Mouse (Mus musculus): ENCODE data around the gene Accsl. TPM values are rescaled to one million over a fixed set of nuclear protein-coding genes. Genes with fewer than 3 reads are reported as not detected.

Gene Accsl
- polyA plus RNA-seq, 1 experiment from 2014 or later = 0.31 TPM

GRCm38 (mm10) chr2:93872257-93872656 lies 3.3 kb upstream of the Accsl start:
- Histone ChIP-seq H3K9me3 (no peaks in the 10 kb centered on the region), H3K36me3 (no peaks in the 10 kb centered on the region), H3K4me3 (no peak overlapping the region), H3K4me2 (replicated peaks) (no peak overlapping the region), H3K4me1 (peaks cover 10% of the 10 kb centered on the region), H3K27ac (replicated peaks) (no peak overlapping the region), H3K9ac (replicated peaks) (no peak overlapping the region), H3K27me3 (peaks cover 11% of the 10 kb centered on the region; the same call in 1 of the 2 replicates)
- ATAC-seq (ENCODE audit: low FRiP score, low read depth) = no peak
- 55% methylated on average over 7 of the region's 7 CpGs for WGBS

- WGBS = 87% methylated on average over 4 of the region's 4 CpGs
- peaks cover 10% of the 10 kb centered on the region for H3K4me1 ChIP-seq
Measured at GRCm38 (mm10) chr2:93871411-93871925, 2.5 kb upstream of the Accsl start.

DNA sequence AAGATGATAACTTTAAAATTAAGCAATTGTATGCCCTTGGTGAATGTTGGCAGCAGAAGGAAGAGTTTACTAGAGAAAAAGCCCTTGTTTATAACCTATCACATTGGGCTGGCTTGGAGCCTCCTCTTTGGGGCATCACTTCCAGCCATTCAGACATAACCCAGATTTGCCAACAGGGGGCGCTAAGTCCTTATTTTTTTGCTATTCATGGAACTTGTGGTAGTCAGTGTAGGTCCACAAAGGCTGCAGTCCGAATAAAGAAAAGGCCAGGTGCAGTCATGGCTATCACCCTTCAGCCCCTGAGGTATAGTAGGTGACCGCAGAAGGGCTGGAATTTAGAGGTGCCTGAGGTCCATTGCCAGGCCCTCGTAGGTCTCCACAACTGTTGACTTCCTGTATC lies 1.9 kb upstream of the Accsl start:
- 41% methylated on average over 4 of the region's 4 CpGs for WGBS
- ATAC-seq (ENCODE audit: low FRiP score, low read depth) = peak; percentile 39; the same call in 1 of the 2 replicates

More at GRCm38 (mm10) chr2:93871411-93871925, 2.5 kb upstream of the Accsl start:
- Histone ChIP-seq H3K27me3 (peaks cover 11% of the 10 kb centered on the region; the same call in 1 of the 2 replicates), H3K4me3 (no peak overlapping the region), H3K27ac (replicated peaks) (no peak overlapping the region), H3K9me3 (no peaks in the 10 kb centered on the region), H3K4me2 (replicated peaks) (no peak overlapping the region), H3K9ac (replicated peaks) (no peak overlapping the region), H3K36me3 (no peaks in the 10 kb centered on the region)
- ATAC-seq (ENCODE audit: low FRiP score, low read depth) = no peak

DNA sequence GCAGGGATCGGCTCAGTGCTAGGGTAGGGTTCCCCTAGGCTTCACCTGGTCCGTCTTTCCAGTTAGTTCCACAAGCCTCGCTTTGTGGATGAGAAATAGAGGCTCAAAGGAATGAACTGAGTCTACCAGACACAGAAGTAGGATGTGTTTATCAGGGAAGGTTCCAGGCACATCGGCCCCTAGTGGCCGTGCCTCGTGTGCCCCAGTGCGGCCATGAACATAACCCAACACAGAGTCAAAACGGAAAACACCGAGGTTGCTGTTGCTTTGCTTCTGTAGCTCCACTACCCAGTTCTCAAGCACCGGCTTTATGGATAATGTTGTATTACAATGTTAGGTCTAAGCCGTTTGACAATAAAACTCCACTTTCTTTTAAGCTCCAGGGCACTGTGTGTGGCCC lies 391 bp downstream of the Accsl start:
- Histone ChIP-seq H3K4me2 (replicated peaks) (no peak overlapping the region), H3K27ac (replicated peaks) (no peak overlapping the region), H3K27me3 (peaks cover 11% of the 10 kb centered on the region; the same call in 1 of the 2 replicates), H3K9ac (replicated peaks) (no peak overlapping the region), H3K4me1 (peaks cover 3% of the 10 kb centered on the region), H3K9me3 (no peaks in the 10 kb centered on the region), H3K4me3 (no peak overlapping the region), H3K36me3 (no peaks in the 10 kb centered on the region)
- 87% methylated on average over 11 of the region's 11 CpGs for WGBS
- no peak for ATAC-seq (ENCODE audit: low FRiP score, low read depth)

More for the DNA sequence above, 1.9 kb upstream of the Accsl start:
- Histone ChIP-seq H3K9me3 (no peaks in the 10 kb centered on the region), H3K4me3 (no peak overlapping the region), H3K36me3 (no peaks in the 10 kb centered on the region), H3K9ac (replicated peaks) (no peak overlapping the region), H3K4me1 (peaks cover 10% of the 10 kb centered on the region), H3K27me3 (peaks cover 11% of the 10 kb centered on the region; the same call in 1 of the 2 replicates), H3K27ac (replicated peaks) (no peak overlapping the region), H3K4me2 (replicated peaks) (no peak overlapping the region)

GRCm38 (mm10) chr2:93863229-93863628 lies 5.7 kb downstream of the Accsl start:
- H3K27me3 ChIP-seq = 0 out of 2 replicates have a peak, but pooled peaks cover under 1% of the 10 kb centered on the region
- no peak overlapping the region for H3K4me2 ChIP-seq (replicated peaks)
- H3K4me1 ChIP-seq = no peaks in the 10 kb centered on the region
- 61% methylated on average over 4 of the region's 4 CpGs for WGBS
- no peak overlapping the region for H3K4me3 ChIP-seq
- H3K27ac ChIP-seq (replicated peaks) = no peak overlapping the region
- H3K9ac ChIP-seq (replicated peaks) = no peak overlapping the region
- H3K36me3 ChIP-seq = no peaks in the 10 kb centered on the region
- no peaks in the 10 kb centered on the region for H3K9me3 ChIP-seq
- no peak for ATAC-seq (ENCODE audit: low FRiP score, low read depth)

DNA sequence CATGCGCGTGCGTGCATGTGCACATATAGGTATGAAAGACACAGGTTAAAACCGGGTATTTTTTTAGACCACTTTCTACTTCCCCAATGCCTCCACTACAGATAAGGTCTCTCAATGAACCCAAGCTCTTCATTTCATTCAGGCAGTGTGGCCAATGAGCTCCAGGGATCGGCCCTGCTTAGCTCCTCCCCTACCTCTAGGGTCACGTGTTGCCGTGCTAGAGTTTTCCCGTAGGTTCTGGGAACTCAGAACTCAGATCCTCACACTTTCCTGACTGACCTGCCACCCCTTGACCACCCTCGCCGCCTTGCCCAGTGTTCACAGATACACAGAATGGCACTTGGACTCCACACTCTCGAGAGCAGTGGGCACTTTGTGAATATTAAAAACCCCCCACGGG lies 10.1 kb downstream of the Accsl start:
- Histone ChIP-seq H3K4me1 (no peaks in the 10 kb centered on the region), H3K36me3 (no peaks in the 10 kb centered on the region), H3K4me3 (no peak overlapping the region), H3K27me3 (no peaks in the 10 kb centered on the region), H3K4me2 (replicated peaks) (no peak overlapping the region), H3K9me3 (no peaks in the 10 kb centered on the region), H3K9ac (replicated peaks) (no peak overlapping the region), H3K27ac (replicated peaks) (no peak overlapping the region)
- 75% methylated on average over 12 of the region's 12 CpGs for WGBS
- ATAC-seq (ENCODE audit: low FRiP score, low read depth) = no peak

DNA sequence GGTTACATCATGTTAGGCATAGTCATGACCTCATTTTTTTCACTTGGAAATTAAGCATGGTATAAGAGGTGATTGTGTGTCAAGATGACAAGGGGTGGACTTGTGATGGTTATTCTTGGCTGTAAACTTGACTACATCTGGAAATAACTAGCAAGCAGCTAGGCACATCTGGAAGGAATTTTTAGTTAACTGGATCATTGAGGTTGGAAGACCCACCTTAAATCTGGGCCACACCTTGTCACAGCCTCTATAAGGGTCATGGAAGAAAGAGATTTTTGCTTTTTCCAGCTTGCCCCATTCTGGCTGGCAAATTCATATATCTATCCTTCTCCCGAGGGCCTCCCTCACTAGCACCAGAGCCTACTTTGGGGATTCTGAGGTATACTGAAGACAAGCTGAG lies 17.7 kb downstream of the Accsl start:
- H3K27ac ChIP-seq (replicated peaks) = no peak overlapping the region
- no peaks in the 10 kb centered on the region for H3K9me3 ChIP-seq
- no peak for ATAC-seq (ENCODE audit: low FRiP score, low read depth)
- H3K4me3 ChIP-seq = no peak overlapping the region
- no peak overlapping the region for H3K9ac ChIP-seq (replicated peaks)
- H3K36me3 ChIP-seq = 0 out of 2 replicates have a peak, but pooled peaks cover 4% of the 10 kb centered on the region
- H3K4me2 ChIP-seq (replicated peaks) = no peak overlapping the region
- peaks cover 11% of the 10 kb centered on the region for H3K4me1 ChIP-seq
- 0 out of 2 replicates have a peak, but pooled peaks cover 5% of the 10 kb centered on the region for H3K27me3 ChIP-seq
- 93% methylated on average over 1 of the region's 1 CpGs for WGBS

DNA sequence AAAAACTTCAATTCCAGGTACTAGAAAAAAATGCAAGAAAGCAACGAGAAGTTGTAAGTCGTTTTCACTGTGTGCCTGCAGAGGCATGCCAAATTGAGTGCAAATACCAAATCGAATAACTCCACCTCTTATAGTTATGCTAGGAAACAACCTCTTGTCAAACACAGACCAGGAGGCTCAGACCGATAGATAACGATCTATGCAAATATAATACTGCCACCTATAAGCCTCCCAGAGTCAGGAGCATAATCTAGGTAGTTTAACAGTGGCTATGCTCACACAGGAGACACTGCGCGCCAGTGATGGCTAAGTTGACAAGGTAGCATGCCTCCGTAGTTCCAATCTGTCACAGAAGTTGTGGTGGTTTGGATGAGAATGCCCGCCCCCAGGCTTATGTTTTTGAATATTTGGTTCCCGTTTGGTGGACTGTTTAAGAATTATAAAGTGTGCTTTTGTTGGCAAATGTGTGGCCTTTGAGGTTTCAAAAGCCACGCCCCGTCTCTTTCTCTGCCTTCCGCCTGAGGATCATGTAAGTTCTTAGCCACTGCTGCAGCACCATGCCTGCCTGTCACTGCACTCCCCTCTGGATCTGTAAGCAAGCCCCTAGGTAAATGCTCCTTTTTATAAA lies 18.5 kb downstream of the Accsl start:
- 50% methylated on average over 13 of the region's 13 CpGs for WGBS
- Histone ChIP-seq H3K4me3 (peak overlapping the region; percentile 60; the same call in 1 of the 2 replicates), H3K36me3 (0 out of 2 replicates have a peak, but pooled peaks cover 10% of the 10 kb centered on the region), H3K27ac (replicated peaks) (no peak overlapping the region), H3K4me1 (peaks cover 11% of the 10 kb centered on the region), H3K27me3 (0 out of 2 replicates have a peak, but pooled peaks cover 5% of the 10 kb centered on the region), H3K4me2 (replicated peaks) (peak overlapping the region; percentile 68), H3K9me3 (no peaks in the 10 kb centered on the region), H3K9ac (replicated peaks) (no peak overlapping the region)
- no peak for ATAC-seq (ENCODE audit: low FRiP score, low read depth)

- peak within 1 kb of the TSS; percentile 60 for H3K4me3 ChIP-seq
- peak within 1 kb of the TSS; percentile 74 for H3K9ac ChIP-seq (replicated peaks)
- ATAC-seq (ENCODE audit: low FRiP score, low read depth) = peak; percentile 88
- H3K27ac ChIP-seq (replicated peaks) = peak within 1 kb of the TSS; percentile 68
- peak within 1 kb of the TSS; percentile 68 for H3K4me2 ChIP-seq (replicated peaks)
- H3K36me3 ChIP-seq = 0 out of 2 replicates have a peak, but pooled peaks cover 14% of the 10 kb centered on the region
- WGBS = under 1% methylated on average over 28 of the region's 28 CpGs
- peaks cover 11% of the 10 kb centered on the region for H3K4me1 ChIP-seq
- H3K9me3 ChIP-seq = no peaks in the 10 kb centered on the region
- 0 out of 2 replicates have a peak, but pooled peaks cover 5% of the 10 kb centered on the region for H3K27me3 ChIP-seq
Measured at GRCm38 (mm10) chr2:93849505-93850089, 19.4 kb downstream of the Accsl start, which contains the start of gene Accs. TSS of gene Accs (minus strand) at chr2:93849943.

- Histone ChIP-seq H3K4me3 (no peak overlapping the region), H3K4me2 (replicated peaks) (no peak overlapping the region), H3K27ac (replicated peaks) (no peak overlapping the region), H3K36me3 (peaks cover 86% of the 10 kb centered on the region), H3K4me1 (no peaks in the 10 kb centered on the region), H3K9ac (replicated peaks) (no peak overlapping the region), H3K27me3 (no peaks in the 10 kb centered on the region), H3K9me3 (no peaks in the 10 kb centered on the region)
- no peak for ATAC-seq (ENCODE audit: low FRiP score, low read depth)
- 94% methylated on average over 3 of the region's 3 CpGs for WGBS
Measured at GRCm38 (mm10) chr2:93841349-93841748, 27.6 kb downstream of the Accsl start.

GRCm38 (mm10) chr2:93840109-93840508 lies 28.8 kb downstream of the Accsl start:
- ATAC-seq (ENCODE audit: low FRiP score, low read depth) = no peak
- Histone ChIP-seq H3K4me2 (replicated peaks) (no peak overlapping the region), H3K36me3 (peaks cover 85% of the 10 kb centered on the region), H3K27ac (replicated peaks) (no peak overlapping the region), H3K4me1 (no peaks in the 10 kb centered on the region), H3K4me3 (no peak overlapping the region), H3K9ac (replicated peaks) (no peak overlapping the region), H3K9me3 (no peaks in the 10 kb centered on the region), H3K27me3 (no peaks in the 10 kb centered on the region)
- WGBS = 83% methylated on average over 6 of the region's 6 CpGs

- H3K27me3 ChIP-seq = no peaks in the 10 kb centered on the region
- H3K36me3 ChIP-seq = peaks cover 86% of the 10 kb centered on the region
Measured at GRCm38 (mm10) chr2:93838931-93839330, 30.0 kb downstream of the Accsl start.

More at GRCm38 (mm10) chr2:93838931-93839330, 30.0 kb downstream of the Accsl start:
- H3K4me2 ChIP-seq (replicated peaks) = no peak overlapping the region
- WGBS = 91% methylated on average over 4 of the region's 4 CpGs
- no peaks in the 10 kb centered on the region for H3K9me3 ChIP-seq
- H3K4me1 ChIP-seq = no peaks in the 10 kb centered on the region
- no peak for ATAC-seq (ENCODE audit: low FRiP score, low read depth)
- H3K27ac ChIP-seq (replicated peaks) = no peak overlapping the region
- no peak overlapping the region for H3K9ac ChIP-seq (replicated peaks)
- no peak overlapping the region for H3K4me3 ChIP-seq

Measured in midbrain, embryonic 12.5 days (tissue).